Mouse (Mus musculus) activated CD4-positive, CD25-positive, alpha-beta regulatory T cell, adult 4 months (primary cell): Measurements from ENCODE around the gene Mettl23. TPM values are rescaled to one million over a fixed set of nuclear protein-coding genes. Genes with fewer than 3 reads are reported as not detected.
"Not testable (repeated sequence)": the region's sequence is repeated elsewhere in the genome, so short reads cannot be mapped to it uniquely, and the experiment has no call there.

Experiments used
- ATAC-seq: one replicate; pipeline ENCODE4 v1.8.0; 2017
- polyA plus RNA-seq, 2 experiments: library from polyadenylated mRNA; unstranded; fragments of 100-300 nt; shearing (Covaris generic); gene quantifications; one replicate each; pipeline ENCODE4 v1.2.1; 2017

Gene Mettl23
- polyA plus RNA-seq, 2 experiments from 2014 or later, result 105 to 149 TPM

- ATAC-seq, result no peak
Measured at GRCm38 (mm10) chr11:116884061-116884460, 41.0 kb downstream of the Mettl23 start.

- ATAC-seq, result no peak
Measured at GRCm38 (mm10) chr11:116885275-116886151, 42.4 kb downstream of the Mettl23 start.

- no peak for ATAC-seq
Measured at GRCm38 (mm10) chr11:116887136-116887535, 44.1 kb downstream of the Mettl23 start.

GRCm38 (mm10) chr11:116893532-116894442 is 50.7 kb downstream of the Mettl23 start:
- no peak for ATAC-seq

- no peak for ATAC-seq
Measured at GRCm38 (mm10) chr11:116895402-116895801, 52.3 kb downstream of the Mettl23 start.

- ATAC-seq, result no peak
Measured at GRCm38 (mm10) chr11:116899247-116899646, 56.2 kb downstream of the Mettl23 start.

- not testable (repeated sequence) for ATAC-seq
Measured at GRCm38 (mm10) chr11:116902588-116902987, 59.5 kb downstream of the Mettl23 start.

Other genes with a start within 250 kb of the Mettl23 start
- 1 to 10 TPM; 4.9 to 5.0 TPM for gene Rhbdf2, start 216.3 kb upstream of the Mettl23 start, polyA plus RNA-seq
- gene Prcd, start 189.7 kb upstream of the Mettl23 start, polyA plus RNA-seq, result not detected
- not detected for gene Cygb, start 189.0 kb upstream of the Mettl23 start, polyA plus RNA-seq
- gene St6galnac1, start 67.8 kb upstream of the Mettl23 start, polyA plus RNA-seq, result 10 to 100 TPM; 12.6 to 13.9 TPM
- gene Mxra7, start 15.2 kb upstream of the Mettl23 start, polyA plus RNA-seq, result not detected
- 10 to 100 TPM; 50.0 to 55.7 TPM for gene Jmjd6, start 171 bp downstream of the Mettl23 start, polyA plus RNA-seq
- gene Mfsd11, start 9.2 kb downstream of the Mettl23 start, polyA plus RNA-seq, result 10 to 100 TPM; 18.9 to 21.1 TPM
- gene Srsf2, start 9.8 kb downstream of the Mettl23 start, polyA plus RNA-seq, result 100 to 1,000 TPM; 256 to 305 TPM
- not detected for gene Mgat5b, start 75.6 kb downstream of the Mettl23 start, polyA plus RNA-seq